Mouse (Mus musculus) kidney, postnatal 10 days (tissue): ENCODE results near the gene Pkp1.

ENCODE experiments used
- DNase-seq: peaks from one replicate; pipeline ENCODE4 v3.0.0; 2021; ENCODE audit warnings: mixed read lengths

The Pkp1 gene

GRCm38 (mm10) chr1:135854591-135855343 lies 64.2 kb downstream of the Pkp1 start:
- no peak for DNase-seq

GRCm38 (mm10) chr1:135853200-135853599 lies 65.8 kb downstream of the Pkp1 start:
- DNase-seq, result no peak

GRCm38 (mm10) chr1:135852044-135852756 lies 66.8 kb downstream of the Pkp1 start:
- no peak for DNase-seq

- DNase-seq, result peak; percentile 67
Observed at GRCm38 (mm10) chr1:135850722-135851512, 68.1 kb downstream of the Pkp1 start.

GRCm38 (mm10) chr1:135847611-135848351 lies 71.2 kb downstream of the Pkp1 start:
- DNase-seq, result no peak

GRCm38 (mm10) chr1:135847139-135847562 lies 71.9 kb downstream of the Pkp1 start:
- peak; percentile 64 for DNase-seq

GRCm38 (mm10) chr1:135846632-135847031 lies 72.4 kb downstream of the Pkp1 start:
- DNase-seq, result no peak

- DNase-seq, result no peak
Observed at GRCm38 (mm10) chr1:135844481-135844880, 74.5 kb downstream of the Pkp1 start.

- DNase-seq, result no peak
Observed at GRCm38 (mm10) chr1:135843519-135844262, 75.3 kb downstream of the Pkp1 start.

- DNase-seq, result no peak
Observed at GRCm38 (mm10) chr1:135840675-135841395, 78.2 kb downstream of the Pkp1 start.

GRCm38 (mm10) chr1:135839065-135839464 lies 79.9 kb downstream of the Pkp1 start:
- DNase-seq, result no peak

GRCm38 (mm10) chr1:135838626-135839025 lies 80.4 kb downstream of the Pkp1 start:
- DNase-seq, result no peak

- no peak for DNase-seq
Observed at GRCm38 (mm10) chr1:135835716-135836483, 83.1 kb downstream of the Pkp1 start, which contains the start of gene Tnnt2. TSS of gene Tnnt2 (plus strand) at chr1:135836354.

- no peak for DNase-seq
Observed at GRCm38 (mm10) chr1:135834983-135835382, 84.0 kb downstream of the Pkp1 start.

- no peak for DNase-seq
Observed at GRCm38 (mm10) chr1:135834206-135834859, 84.7 kb downstream of the Pkp1 start.

GRCm38 (mm10) chr1:135828918-135829317 lies 90.1 kb downstream of the Pkp1 start:
- peak; percentile 56 for DNase-seq

- no peak for DNase-seq
Observed at GRCm38 (mm10) chr1:135821780-135822179, 97.2 kb downstream of the Pkp1 start.
